Mouse (Mus musculus) embryonic facial prominence, embryonic 12.5 days (tissue): Measurements from ENCODE around the gene Saxo1. TPM values are rescaled to one million over a fixed set of nuclear protein-coding genes. Genes with fewer than 3 reads are reported as not detected.
A peak's percentile ranks its signal among the peaks of the same experiment; 100 is the strongest.

Experiments used
- ATAC-seq: fragments of 200-750 bp; cut with Nextera tagmentation; 2 replicates; pipeline ENCODE4 v1.8.0; 2017; ENCODE audit not compliant: insufficient number of reproducible peaks, insufficient read depth, low FRiP score, low TSS enrichment
- H3K27ac ChIP-seq: fragments of 300-500 bp; sonication (generic); 2 replicates; pipeline ENCODE4 v1.5.1; 2016; ENCODE audit warnings: mild to moderate bottlenecking
- H3K27me3 ChIP-seq: fragments of 300-500 bp; sonication (generic); 2 replicates; pipeline ENCODE4 v1.6.1; 2016; ENCODE audit warnings: mild to moderate bottlenecking, moderate library complexity
- H3K36me3 ChIP-seq: fragments of 300-500 bp; sonication (generic); 2 replicates; pipeline ENCODE4 v1.6.1; 2016; ENCODE audit warnings: mild to moderate bottlenecking
- H3K4me1 ChIP-seq: fragments of 300-500 bp; sonication (generic); 2 replicates; pipeline ENCODE4 v1.6.1; 2016
- H3K4me2 ChIP-seq: fragments of 300-500 bp; sonication (generic); replicated peaks from 2 replicates; pipeline ENCODE4 v1.6.1; 2016; ENCODE audit warnings: mild to moderate bottlenecking, moderate library complexity
- H3K4me3 ChIP-seq: fragments of 300-500 bp; sonication (generic); 2 replicates; pipeline ENCODE4 v1.5.1; 2016; ENCODE audit warnings: mild to moderate bottlenecking
- H3K9ac ChIP-seq: fragments of 300-500 bp; sonication (generic); 2 replicates; pipeline ENCODE4 v1.6.1; 2016; ENCODE audit warnings: mild to moderate bottlenecking, moderate library complexity
- H3K9me3 ChIP-seq: fragments of 300-500 bp; sonication (generic); 2 replicates; pipeline ENCODE4 v1.6.1; 2016; ENCODE audit warnings: mild to moderate bottlenecking, moderate library complexity
- WGBS: fragments of 180-500 bp; shearing (Covaris S2); methylation state at CpG from one replicate; pipeline ENCODE4 v1.1.7; 2016; 5-methylcytosine and 5-hydroxymethylcytosine counted together
- polyA plus RNA-seq: library from polyadenylated mRNA; unstranded; fragments of >200 nt; fragmentation: Nextera tagmentation; extraction: Ambion mirVana; gene quantifications from 2 replicates; pipeline ENCODE4 v1.2.1, GENCODE M21; 2016

Saxo1 gene
- polyA plus RNA-seq, 1 experiment from 2014 or later = not detected

GRCm38 (mm10) chr4:86483013-86483615, 75.0 kb downstream of the Saxo1 start:
- Histone ChIP-seq H3K4me3 (no peak overlapping the region), H3K27me3 (no peaks in the 10 kb centered on the region), H3K9ac (no peak overlapping the region), H3K36me3 (no peaks in the 10 kb centered on the region), H3K27ac (no peak overlapping the region), H3K9me3 (no peaks in the 10 kb centered on the region), H3K4me2 (no peak overlapping the region), H3K4me1 (peaks cover 6% of the 10 kb centered on the region; the same call in 1 of the 2 replicates)
- ATAC-seq = no peak
- 84% methylated on average over 6 of the region's 6 CpGs for WGBS

GRCm38 (mm10) chr4:86480891-86481290, 77.2 kb downstream of the Saxo1 start:
- ATAC-seq = no peak
- Histone ChIP-seq H3K9me3 (no peaks in the 10 kb centered on the region), H3K4me2 (no peak overlapping the region), H3K36me3 (no peaks in the 10 kb centered on the region), H3K9ac (no peak overlapping the region), H3K4me1 (peaks cover 6% of the 10 kb centered on the region; the same call in 1 of the 2 replicates), H3K27ac (no peak overlapping the region), H3K27me3 (no peaks in the 10 kb centered on the region), H3K4me3 (no peak overlapping the region)
- WGBS = 78% methylated on average over 3 of the region's 3 CpGs

- H3K4me3 ChIP-seq = no peak overlapping the region
- H3K9ac ChIP-seq = no peak overlapping the region
- no peak for ATAC-seq
- H3K4me2 ChIP-seq = no peak overlapping the region
- H3K27ac ChIP-seq = 0 out of 2 replicates have a peak overlapping the region, but pooled peaks have one; percentile 41
- WGBS = 22% methylated on average over 5 of the region's 5 CpGs
- peaks cover 8% of the 10 kb centered on the region; the same call in 1 of the 2 replicates for H3K4me1 ChIP-seq
- H3K9me3 ChIP-seq = no peaks in the 10 kb centered on the region
- H3K36me3 ChIP-seq = no peaks in the 10 kb centered on the region
- H3K27me3 ChIP-seq = no peaks in the 10 kb centered on the region
Observed at GRCm38 (mm10) chr4:86464808-86465207, 93.3 kb downstream of the Saxo1 start.

GRCm38 (mm10) chr4:86450468-86450867, 107.7 kb downstream of the Saxo1 start:
- no peak overlapping the region for H3K27ac ChIP-seq
- H3K4me2 ChIP-seq = no peak overlapping the region
- H3K36me3 ChIP-seq = no peaks in the 10 kb centered on the region
- ATAC-seq = no peak
- H3K27me3 ChIP-seq = no peaks in the 10 kb centered on the region
- no peak overlapping the region for H3K4me3 ChIP-seq
- H3K4me1 ChIP-seq = no peaks in the 10 kb centered on the region
- WGBS = 88% methylated on average over 3 of the region's 3 CpGs
- H3K9ac ChIP-seq = no peak overlapping the region
- no peaks in the 10 kb centered on the region for H3K9me3 ChIP-seq

GRCm38 (mm10) chr4:86436336-86436735, 121.8 kb downstream of the Saxo1 start:
- Histone ChIP-seq H3K9ac (no peak overlapping the region), H3K27me3 (no peaks in the 10 kb centered on the region), H3K4me2 (no peak overlapping the region), H3K4me3 (no peak overlapping the region), H3K9me3 (no peaks in the 10 kb centered on the region), H3K36me3 (no peaks in the 10 kb centered on the region), H3K27ac (no peak overlapping the region), H3K4me1 (no peaks in the 10 kb centered on the region; the same call in 1 of the 2 replicates)
- WGBS = 78% methylated on average over 3 of the region's 3 CpGs
- no peak for ATAC-seq

GRCm38 (mm10) chr4:86435631-86436030, 122.5 kb downstream of the Saxo1 start:
- WGBS = 86% methylated on average over 3 of the region's 3 CpGs
- Histone ChIP-seq H3K9me3 (no peaks in the 10 kb centered on the region), H3K9ac (no peak overlapping the region), H3K27ac (no peak overlapping the region), H3K4me2 (no peak overlapping the region), H3K4me1 (no peaks in the 10 kb centered on the region; the same call in 1 of the 2 replicates), H3K36me3 (no peaks in the 10 kb centered on the region), H3K4me3 (no peak overlapping the region), H3K27me3 (no peaks in the 10 kb centered on the region)
- ATAC-seq = no peak

- Histone ChIP-seq H3K36me3 (peaks cover 9% of the 10 kb centered on the region; the same call in 1 of the 2 replicates), H3K4me2 (no peak overlapping the region), H3K4me1 (0 out of 2 replicates have a peak, but pooled peaks cover 10% of the 10 kb centered on the region), H3K27ac (no peak overlapping the region), H3K27me3 (no peaks in the 10 kb centered on the region), H3K4me3 (no peak overlapping the region), H3K9me3 (no peaks in the 10 kb centered on the region), H3K9ac (no peak overlapping the region)
- no peak for ATAC-seq
- 89% methylated on average over 6 of the region's 6 CpGs for WGBS
Observed at GRCm38 (mm10) chr4:86428091-86428745, 129.9 kb downstream of the Saxo1 start.

GRCm38 (mm10) chr4:86427312-86427711, 130.8 kb downstream of the Saxo1 start:
- Histone ChIP-seq H3K36me3 (peaks cover 9% of the 10 kb centered on the region; the same call in 1 of the 2 replicates), H3K4me2 (no peak overlapping the region), H3K4me3 (no peak overlapping the region), H3K4me1 (0 out of 2 replicates have a peak, but pooled peaks cover 10% of the 10 kb centered on the region), H3K27me3 (no peaks in the 10 kb centered on the region), H3K27ac (no peak overlapping the region), H3K9ac (no peak overlapping the region), H3K9me3 (no peaks in the 10 kb centered on the region)
- ATAC-seq = no peak
- WGBS = 74% methylated on average over 5 of the region's 5 CpGs

- Histone ChIP-seq H3K9me3 (no peaks in the 10 kb centered on the region), H3K27ac (no peak overlapping the region), H3K27me3 (no peaks in the 10 kb centered on the region), H3K9ac (no peak overlapping the region), H3K36me3 (peaks cover 9% of the 10 kb centered on the region; the same call in 1 of the 2 replicates), H3K4me2 (no peak overlapping the region), H3K4me1 (0 out of 2 replicates have a peak, but pooled peaks cover 10% of the 10 kb centered on the region), H3K4me3 (no peak overlapping the region)
- no peak for ATAC-seq
- 84% methylated on average over 11 of the region's 11 CpGs for WGBS
Observed at GRCm38 (mm10) chr4:86426549-86426948, 131.6 kb downstream of the Saxo1 start.

GRCm38 (mm10) chr4:86425581-86425980, 132.5 kb downstream of the Saxo1 start:
- H3K4me3 ChIP-seq = no peak overlapping the region
- no peaks in the 10 kb centered on the region for H3K27me3 ChIP-seq
- peaks cover 9% of the 10 kb centered on the region; the same call in 1 of the 2 replicates for H3K36me3 ChIP-seq
- H3K4me1 ChIP-seq = 0 out of 2 replicates have a peak, but pooled peaks cover 10% of the 10 kb centered on the region
- H3K4me2 ChIP-seq = no peak overlapping the region
- H3K9me3 ChIP-seq = no peaks in the 10 kb centered on the region
- no peak overlapping the region for H3K9ac ChIP-seq
- 78% methylated on average over 7 of the region's 7 CpGs for WGBS
- no peak for ATAC-seq
- H3K27ac ChIP-seq = no peak overlapping the region

GRCm38 (mm10) chr4:86422586-86422985, 135.5 kb downstream of the Saxo1 start:
- Histone ChIP-seq H3K27ac (no peak overlapping the region), H3K4me1 (0 out of 2 replicates have a peak, but pooled peaks cover 10% of the 10 kb centered on the region), H3K9me3 (no peaks in the 10 kb centered on the region), H3K27me3 (no peaks in the 10 kb centered on the region), H3K4me2 (no peak overlapping the region), H3K9ac (no peak overlapping the region), H3K36me3 (peaks cover 9% of the 10 kb centered on the region; the same call in 1 of the 2 replicates), H3K4me3 (no peak overlapping the region)
- no peak for ATAC-seq
- 59% methylated on average over 6 of the region's 6 CpGs for WGBS
